Mouse (Mus musculus) cortical plate, adult 2 months (tissue): Measurements from ENCODE around the gene Zc3h18. TPM values are rescaled to one million over a fixed set of nuclear protein-coding genes. Genes with fewer than 3 reads are reported as not detected.

Experiments used
- H3K27ac ChIP-seq: fragments of 200-500 bp; 2 replicates; pipeline ENCODE4 v1.5.1; 2012; ENCODE audit warnings: low read length, control low read depth, inconsistent platforms; ENCODE audit not compliant: insufficient read depth
- H3K4me1 ChIP-seq: fragments of 200-500 bp; 2 replicates; pipeline ENCODE4 v1.6.1; 2011; ENCODE audit warnings: low read length; ENCODE audit not compliant: control insufficient read depth, insufficient read depth
- H3K4me3 ChIP-seq: fragments of 200-500 bp; 2 replicates; pipeline ENCODE4 v1.5.1; 2011; ENCODE audit warnings: mild to moderate bottlenecking, low read length, control low read depth; ENCODE audit not compliant: insufficient read depth
- CTCF ChIP-seq: fragments of 200-500 bp; IDR thresholded peaks from 2 replicates; pipeline ENCODE4 v1.5.1; 2011; ENCODE audit warnings: mild to moderate bottlenecking, control low read depth, low read length; ENCODE audit not compliant: insufficient read depth; ENCODE audit errors: extremely low read depth
- POLR2A ChIP-seq: fragments of 200-500 bp; IDR thresholded peaks from 2 replicates; pipeline ENCODE4 v1.6.1; 2011; ENCODE audit warnings: mild to moderate bottlenecking, low read length, control low read depth; ENCODE audit not compliant: insufficient read depth; ENCODE audit errors: extremely low read depth
- polyA plus RNA-seq: library from polyadenylated mRNA; depleted of rRNA; stranded (reverse); fragments of >200 nt; gene quantifications from 2 replicates; pipeline ENCODE4 v1.2.3, GENCODE M21; 2012; rRNA removed

Zc3h18 gene
- polyA plus RNA-seq: 33.0 and 33.6 TPM in 2 replicates

- Histone ChIP-seq H3K27ac (peak within 1 kb of the TSS; percentile 70; the same call in 1 of the 2 replicates), H3K4me3 (peak within 1 kb of the TSS; percentile 64), H3K4me1 (peaks cover 2% of the 10 kb centered on the region; the same call in 1 of the 2 replicates)
- TF ChIP-seq POLR2A: peak; percentile 87
- no peak for TF ChIP-seq CTCF
These were observed at the start of gene Zc3h18 for GRCm38 (mm10) chr8:122376365-122377231. Gene Zc3h18 (plus strand): TSS chr8:122376609.

- Histone ChIP-seq H3K4me1 (no peaks in the 10 kb centered on the region), H3K4me3 (no peak overlapping the region), H3K27ac (no peak overlapping the region)
- TF ChIP-seq POLR2A (no peak), CTCF (no peak)
These were observed 47.3 kb upstream of the Zc3h18 start for GRCm38 (mm10) chr8:122329072-122329471.

GRCm38 (mm10) chr8:122329553-122330239 is 46.7 kb upstream of the Zc3h18 start:
- no peak overlapping the region for H3K4me3 ChIP-seq

GRCm38 (mm10) chr8:122330446-122331133 is 45.8 kb upstream of the Zc3h18 start:
- no peak for TF ChIP-seq POLR2A
- TF ChIP-seq CTCF: no peak
- H3K4me1 ChIP-seq: no peaks in the 10 kb centered on the region
- H3K4me3 ChIP-seq: no peak overlapping the region
- 0 out of 2 replicates have a peak overlapping the region, but pooled peaks have one; percentile 14 for H3K27ac ChIP-seq

More at GRCm38 (mm10) chr8:122329553-122330239, 46.7 kb upstream of the Zc3h18 start:
- Histone ChIP-seq H3K27ac (no peak overlapping the region), H3K4me1 (no peaks in the 10 kb centered on the region)
- no peak for TF ChIP-seq CTCF
- no peak for TF ChIP-seq POLR2A

- Histone ChIP-seq H3K4me3 (no peak overlapping the region), H3K27ac (0 out of 2 replicates have a peak overlapping the region, but pooled peaks have one; percentile 14), H3K4me1 (no peaks in the 10 kb centered on the region)
- TF ChIP-seq POLR2A: no peak
- TF ChIP-seq CTCF: no peak
These were observed 45.3 kb upstream of the Zc3h18 start for GRCm38 (mm10) chr8:122331134-122331523.

GRCm38 (mm10) chr8:122332753-122333506 is 43.5 kb upstream of the Zc3h18 start:
- Histone ChIP-seq H3K27ac (no peak overlapping the region), H3K4me3 (no peak overlapping the region), H3K4me1 (no peaks in the 10 kb centered on the region)
- no peak for TF ChIP-seq POLR2A
- TF ChIP-seq CTCF: peak; percentile 98

- Histone ChIP-seq H3K4me1 (no peaks in the 10 kb centered on the region), H3K27ac (no peak overlapping the region), H3K4me3 (no peak overlapping the region)
- no peak for TF ChIP-seq CTCF
- no peak for TF ChIP-seq POLR2A
These were observed 42.9 kb upstream of the Zc3h18 start for GRCm38 (mm10) chr8:122333531-122333930.

- Histone ChIP-seq H3K27ac (no peak overlapping the region), H3K4me3 (no peak overlapping the region), H3K4me1 (no peaks in the 10 kb centered on the region)
- TF ChIP-seq POLR2A (no peak), CTCF (no peak)
These were observed 41.5 kb upstream of the Zc3h18 start for GRCm38 (mm10) chr8:122334791-122335490.
